11 mouse cellular contexts compared by ENCODE assay signal in genomic region chr10:100018493-100018892, GRCm38 (mm10). TPM values are rescaled to one million over a fixed set of nuclear protein-coding genes. Genes with fewer than 3 reads are reported as not detected.
DNase-seq lines count a peak whose midpoint lies in the region; ATAC-seq and TF ChIP-seq lines count a peak whose summit lies in the region.
"Had no signal": no experiment of that assay in that cellular context is flagged by ENCODE, and none has a peak within 500 bp of the region (broad histone marks: within the 10 kb centered on the region; RNA-seq: fewer than 3 reads in every experiment).

No protein-coding gene starts in this region.

- H3K27me3 ChIP-seq in heart, embryonic 13.5 days (replicated peaks): no peaks in the 10 kb centered on the region
- H3K27me3 ChIP-seq in forebrain, embryonic 14.5 days (replicated peaks; ENCODE audit: control insufficient read depth, insufficient read depth, low read length): peaks cover 5% of the 10 kb centered on the region; the same call in 1 of the 2 replicates
- H3K27me3 ChIP-seq in neural tube, embryonic 13.5 days: peaks cover 55% of the 10 kb centered on the region

- no peak for TF ChIP-seq POLR2A in lung, adult 2 months (IDR thresholded peaks at IDR 0.05; ENCODE audit: borderline replicate concordance, extremely low read depth, low read depth, low read length)

- H3K4me1 ChIP-seq in heart, embryonic 13.5 days: peaks cover 56% of the 10 kb centered on the region
- H3K4me1 ChIP-seq in lung, adult 2 months (ENCODE audit: control insufficient read depth, insufficient read depth, low read length): peaks cover 20% of the 10 kb centered on the region
- H3K4me1 ChIP-seq in forebrain, embryonic 14.5 days (ENCODE audit: control insufficient read depth, insufficient read depth, low read length): peaks cover 30% of the 10 kb centered on the region
- H3K4me1 ChIP-seq in neural tube, embryonic 13.5 days (replicated peaks): peaks cover 47% of the 10 kb centered on the region

- 26% methylated on average over 5 of the region's 5 CpGs for WGBS in heart, embryonic 13.5 days
- WGBS in lung, adult 2 months: 17% methylated on average over 5 of the region's 5 CpGs
- 45% methylated on average over 5 of the region's 5 CpGs for WGBS in forebrain, embryonic 14.5 days
- WGBS in neural tube, embryonic 13.5 days: 21% methylated on average over 5 of the region's 5 CpGs

- no peak for ATAC-seq in heart, embryonic 13.5 days (ENCODE audit: extremely low read depth, insufficient number of reproducible peaks, low FRiP score, low TSS enrichment)
- no peak for ATAC-seq in forebrain, embryonic 14.5 days
- ATAC-seq in neural tube, embryonic 13.5 days (ENCODE audit: low read depth): no peak

- H3K36me3 ChIP-seq in heart, embryonic 13.5 days: peaks cover 12% of the 10 kb centered on the region; the same call in 1 of the 2 replicates
- H3K36me3 ChIP-seq in forebrain, embryonic 14.5 days (ENCODE audit: control insufficient read depth, insufficient read depth, low read length): no peaks in the 10 kb centered on the region
- no peaks in the 10 kb centered on the region for H3K36me3 ChIP-seq in neural tube, embryonic 13.5 days

- H3K4me2 ChIP-seq in heart, embryonic 13.5 days: peak overlapping the region; percentile 85
- H3K4me2 ChIP-seq in forebrain, embryonic 14.5 days (ENCODE audit: low read length): peak overlapping the region; percentile 94
- H3K4me2 ChIP-seq in neural tube, embryonic 13.5 days: peak overlapping the region; percentile 84

- no peak overlapping the region for H3K9ac ChIP-seq in heart, embryonic 13.5 days
- H3K9ac ChIP-seq in forebrain, embryonic 14.5 days (ENCODE audit: low read length): no peak overlapping the region
- H3K9ac ChIP-seq in neural tube, embryonic 13.5 days: no peak overlapping the region
- H3K9ac ChIP-seq: liver, embryonic 13.5 days had no signal

- no peaks in the 10 kb centered on the region for H3K9me3 ChIP-seq in heart, embryonic 13.5 days
- no peaks in the 10 kb centered on the region for H3K9me3 ChIP-seq in forebrain, embryonic 14.5 days (replicated peaks; ENCODE audit: control insufficient read depth, low read length)
- no peaks in the 10 kb centered on the region for H3K9me3 ChIP-seq in neural tube, embryonic 13.5 days
- H3K9me3 ChIP-seq: liver, embryonic 13.5 days had no signal

- H3K27ac ChIP-seq in heart, embryonic 13.5 days (replicated peaks): no peak overlapping the region
- H3K27ac ChIP-seq in forebrain, embryonic 14.5 days (ENCODE audit: low read depth, low read length): no peak overlapping the region
- H3K27ac ChIP-seq in neural tube, embryonic 13.5 days (replicated peaks): no peak overlapping the region
- H3K27ac ChIP-seq: liver, embryonic 13.5 days had no signal

- peak overlapping the region; percentile 85 for H3K4me3 ChIP-seq in heart, embryonic 13.5 days
- peak overlapping the region; percentile 64 for H3K4me3 ChIP-seq in lung, adult 2 months (replicated peaks; ENCODE audit: extremely low read depth, low read depth, low read length)
- H3K4me3 ChIP-seq in forebrain, embryonic 14.5 days (ENCODE audit: low read depth, low read length): peak overlapping the region; percentile 72
- H3K4me3 ChIP-seq in neural tube, embryonic 13.5 days: 0 out of 2 replicates have a peak overlapping the region, but pooled peaks have one; percentile 58

- TF ChIP-seq CTCF in lung, adult 2 months (IDR thresholded peaks at IDR 0.05; ENCODE audit: insufficient read depth, low read length): no peak

- no peak for DNase-seq in heart, adult 11 months
- no peak for DNase-seq in lung, adult 2 months
- DNase-seq in lung, postnatal 14 days: no peak
- no peak for DNase-seq in forebrain, embryonic 14.5 days (ENCODE audit: low spot score)
- DNase-seq in spleen, adult 12 weeks (ENCODE audit: low spot score): no peak
- DNase-seq in right cerebral cortex, adult 18-20 months: no peak
- DNase-seq: cerebellum, adult 18-20 months; kidney, adult 8-10 months; liver, embryonic 13.5 days had no signal

RNA-seq across cellular contexts. Expression of gene Kitl, which starts 3.1 kb away (rescaled TPM):
- polyA plus RNA-seq in heart, embryonic 13.5 days (2015; fragmentation: Nextera tagmentation; extraction: Ambion mirVana): 11.4 and 11.7 TPM in 2 replicates
- polyA plus RNA-seq in lung, adult 2 months (2012; rRNA removed): 117 and 119 TPM in 2 replicates
- 59.4 and 83.6 TPM in 2 replicates for polyA plus RNA-seq in forebrain, embryonic 14.5 days (2014; fragmentation: Nextera tagmentation; extraction: Ambion mirVana)
- 18.6 and 19.7 TPM in 2 replicates for polyA plus RNA-seq in neural tube, embryonic 13.5 days (2015; fragmentation: Nextera tagmentation; extraction: Ambion mirVana)
